Mouse (Mus musculus): ENCODE measurements around the gene C730034F03Rik.

GRCm38 (mm10) chr15:89463334-89464235 lies 34.2 kb downstream of the C730034F03Rik start:
- TF ChIP-seq CTCF (IDR thresholded peaks at IDR 0.05; ENCODE audit: low read depth, low read length) (peak; percentile 64), POLR2A (IDR thresholded peaks at IDR 0.05; ENCODE audit: insufficient read depth, low read length) (peak; percentile 44), EP300 (IDR thresholded peaks at IDR 0.05; ENCODE audit: insufficient read depth, low read depth, low read length) (no peak)
